Mouse (Mus musculus) midbrain, embryonic 14.5 days (tissue): ENCODE measurements around the gene Ldlrad3. TPM values are rescaled to one million over a fixed set of nuclear protein-coding genes. Genes with fewer than 3 reads are reported as not detected.

ENCODE experiments used
- ATAC-seq: fragments of 200-750 bp; cut with Nextera tagmentation; 2 replicates; pipeline ENCODE4 v1.8.0; 2017; ENCODE audit warnings: moderate number of reproducible peaks, moderate library complexity; ENCODE audit not compliant: low FRiP score, low TSS enrichment
- DNase-seq: peaks from one replicate; pipeline ENCODE4 v3.0.0-alpha.2; 2015
- H3K27ac ChIP-seq: fragments of 300-500 bp; sonication (generic); replicated peaks from 2 replicates; pipeline ENCODE4 v1.5.1; 2014; ENCODE audit warnings: mild to moderate bottlenecking, low read depth, low read length, moderate library complexity
- H3K27me3 ChIP-seq: fragments of 300-500 bp; sonication (generic); 2 replicates; pipeline ENCODE4 v1.6.1; 2014; ENCODE audit warnings: low read length, control low read depth, mixed read lengths; ENCODE audit not compliant: control insufficient read depth, insufficient read depth
- H3K36me3 ChIP-seq: fragments of 300-500 bp; sonication (generic); 2 replicates; pipeline ENCODE4 v1.6.1; 2014; ENCODE audit warnings: low read length, control low read depth; ENCODE audit not compliant: control insufficient read depth, insufficient read depth
- H3K4me1 ChIP-seq: fragments of 300-500 bp; sonication (generic); 2 replicates; pipeline ENCODE4 v1.6.1; 2014; ENCODE audit warnings: mild to moderate bottlenecking, antibody characterized with exemption, low read length, control low read depth; ENCODE audit not compliant: control insufficient read depth, insufficient read depth
- H3K4me2 ChIP-seq: fragments of 300-500 bp; sonication (generic); 2 replicates; pipeline ENCODE4 v1.6.1; 2014; ENCODE audit warnings: mild to moderate bottlenecking, low read length, moderate library complexity
- H3K4me3 ChIP-seq: fragments of 300-500 bp; sonication (generic); replicated peaks from 2 replicates; pipeline ENCODE4 v1.5.1; 2014; ENCODE audit warnings: low read depth, low read length
- H3K9ac ChIP-seq: fragments of 300-500 bp; sonication (generic); replicated peaks from 2 replicates; pipeline ENCODE4 v1.6.1; 2014; ENCODE audit warnings: mild to moderate bottlenecking, low read length, moderate library complexity
- H3K9me3 ChIP-seq: fragments of 300-500 bp; sonication (generic); 2 replicates; pipeline ENCODE4 v1.6.1; 2016; ENCODE audit warnings: low read length, control low read depth, mixed read lengths; ENCODE audit not compliant: control insufficient read depth
- WGBS: fragments of 180-500 bp; shearing (Covaris S2); extraction: QIAGEN DNeasy Blood & Tissue Kit; methylation state at CpG from one replicate; pipeline ENCODE4 v1.1.7; 2014; 5-methylcytosine and 5-hydroxymethylcytosine counted together
- polyA plus RNA-seq: library from polyadenylated mRNA; unstranded; fragments of >200 nt; fragmentation: Nextera tagmentation; extraction: Ambion mirVana; gene quantifications from 2 replicates; pipeline ENCODE4 v1.2.1, GENCODE M21; 2014

Gene Ldlrad3
- polyA plus RNA-seq, 1 experiment from 2014 or later: 34.0 TPM

- no peak overlapping the region for H3K4me2 ChIP-seq
- H3K27me3 ChIP-seq: no peaks in the 10 kb centered on the region
- WGBS: 75% methylated on average over 9 of the region's 9 CpGs
- no peak overlapping the region for H3K4me3 ChIP-seq
- no peak for DNase-seq
- no peak overlapping the region for H3K9ac ChIP-seq
- no peaks in the 10 kb centered on the region for H3K4me1 ChIP-seq
- no peaks in the 10 kb centered on the region for H3K9me3 ChIP-seq
- 0 out of 2 replicates have a peak, but pooled peaks cover 2% of the 10 kb centered on the region for H3K36me3 ChIP-seq
- ATAC-seq: no peak
- no peak overlapping the region for H3K27ac ChIP-seq
These were observed 129.0 kb downstream of the Ldlrad3 start for GRCm38 (mm10) chr2:102057029-102057685.

- DNase-seq: no peak
- WGBS: 92% methylated on average over 8 of the region's 8 CpGs
- no peak overlapping the region for H3K4me3 ChIP-seq
- ATAC-seq: no peak
- peaks cover 5% of the 10 kb centered on the region for H3K4me1 ChIP-seq
- no peaks in the 10 kb centered on the region for H3K27me3 ChIP-seq
- H3K36me3 ChIP-seq: 0 out of 2 replicates have a peak, but pooled peaks cover 2% of the 10 kb centered on the region
- no peak overlapping the region for H3K9ac ChIP-seq
- H3K4me2 ChIP-seq: no peak overlapping the region
- H3K9me3 ChIP-seq: no peaks in the 10 kb centered on the region
- no peak overlapping the region for H3K27ac ChIP-seq
These were observed 130.0 kb downstream of the Ldlrad3 start for GRCm38 (mm10) chr2:102056144-102056543.

- no peak overlapping the region for H3K9ac ChIP-seq
- DNase-seq (peak; percentile 51), ATAC-seq (no peak)
- no peaks in the 10 kb centered on the region for H3K36me3 ChIP-seq
- 85% methylated on average over 10 of the region's 10 CpGs for WGBS
- no peaks in the 10 kb centered on the region for H3K9me3 ChIP-seq
- H3K27ac ChIP-seq: 0 out of 2 replicates have a peak overlapping the region, but pooled peaks have one; percentile 26
- no peaks in the 10 kb centered on the region for H3K27me3 ChIP-seq
- no peak overlapping the region for H3K4me2 ChIP-seq
- H3K4me3 ChIP-seq: no peak overlapping the region
- H3K4me1 ChIP-seq: peaks cover 20% of the 10 kb centered on the region
These were observed 133.1 kb downstream of the Ldlrad3 start for GRCm38 (mm10) chr2:102052951-102053660.

GRCm38 (mm10) chr2:102052353-102052752, 133.8 kb downstream of the Ldlrad3 start:
- WGBS: 78% methylated on average over 6 of the region's 6 CpGs
- H3K36me3 ChIP-seq: no peaks in the 10 kb centered on the region
- H3K4me3 ChIP-seq: no peak overlapping the region
- DNase-seq (no peak), ATAC-seq (no peak)
- no peaks in the 10 kb centered on the region for H3K27me3 ChIP-seq
- H3K9ac ChIP-seq: no peak overlapping the region
- no peak overlapping the region for H3K4me2 ChIP-seq
- H3K9me3 ChIP-seq: no peaks in the 10 kb centered on the region
- no peak overlapping the region for H3K27ac ChIP-seq
- peaks cover 22% of the 10 kb centered on the region for H3K4me1 ChIP-seq

GRCm38 (mm10) chr2:102049866-102050550, 136.2 kb downstream of the Ldlrad3 start:
- Histone ChIP-seq H3K4me2 (no peak overlapping the region), H3K4me3 (no peak overlapping the region), H3K27ac (no peak overlapping the region; the same call in 1 of the 2 replicates), H3K9me3 (no peaks in the 10 kb centered on the region), H3K9ac (no peak overlapping the region), H3K4me1 (peaks cover 22% of the 10 kb centered on the region), H3K27me3 (no peaks in the 10 kb centered on the region), H3K36me3 (no peaks in the 10 kb centered on the region)
- DNase-seq: peak; percentile 61
- ATAC-seq: 0 out of 2 replicates have a peak, but pooled peaks have one; percentile 26
- WGBS: 44% methylated on average over 10 of the region's 10 CpGs

- H3K27ac ChIP-seq: no peak overlapping the region
- H3K36me3 ChIP-seq: no peaks in the 10 kb centered on the region
- peaks cover 22% of the 10 kb centered on the region for H3K4me1 ChIP-seq
- no peaks in the 10 kb centered on the region for H3K27me3 ChIP-seq
- DNase-seq (peak; percentile 47), ATAC-seq (peak; percentile 57; the same call in 1 of the 2 replicates)
- 55% methylated on average over 16 of the region's 16 CpGs for WGBS
- H3K4me2 ChIP-seq: no peak overlapping the region
- H3K4me3 ChIP-seq: no peak overlapping the region
- H3K9me3 ChIP-seq: no peaks in the 10 kb centered on the region
- no peak overlapping the region for H3K9ac ChIP-seq
These were observed 137.6 kb downstream of the Ldlrad3 start for GRCm38 (mm10) chr2:102048296-102049175.

- H3K27ac ChIP-seq: no peak overlapping the region
- H3K4me2 ChIP-seq: no peak overlapping the region
- no peak for ATAC-seq
- whole genome bisulfite sequencing: 95% methylated on average over 7 of the region's 7 CpGs
- no peak overlapping the region for H3K9ac ChIP-seq
- no peaks in the 10 kb centered on the region for H3K36me3 ChIP-seq
- peaks cover 17% of the 10 kb centered on the region; the same call in 1 of the 2 replicates for H3K4me1 ChIP-seq
- H3K9me3 ChIP-seq: no peaks in the 10 kb centered on the region
- H3K27me3 ChIP-seq: no peaks in the 10 kb centered on the region
- no peak for DNase-seq
- H3K4me3 ChIP-seq: no peak overlapping the region
These were observed 139.7 kb downstream of the Ldlrad3 start for GRCm38 (mm10) chr2:102046481-102046880.

GRCm38 (mm10) chr2:102040456-102040855, 145.7 kb downstream of the Ldlrad3 start:
- H3K4me1 ChIP-seq: peaks cover 35% of the 10 kb centered on the region
- no peaks in the 10 kb centered on the region for H3K27me3 ChIP-seq
- H3K27ac ChIP-seq: no peak overlapping the region

More at GRCm38 (mm10) chr2:102040456-102040855, 145.7 kb downstream of the Ldlrad3 start:
- no peaks in the 10 kb centered on the region for H3K36me3 ChIP-seq
- no peaks in the 10 kb centered on the region for H3K9me3 ChIP-seq
- no peak for DNase-seq
- ATAC-seq: no peak
- no peak overlapping the region for H3K4me2 ChIP-seq
- H3K4me3 ChIP-seq: no peak overlapping the region
- no peak overlapping the region for H3K9ac ChIP-seq
- WGBS: 90% methylated on average over 5 of the region's 5 CpGs
